8 mouse cellular contexts compared by ENCODE assay signal in genomic region chr7:83809060-83809459, GRCm38 (mm10). TPM values are rescaled to one million over a fixed set of nuclear protein-coding genes. Genes with fewer than 3 reads are reported as not detected.
A peak's percentile ranks its signal among the peaks of the same experiment; 100 is the strongest.
DNase-seq lines count a peak whose midpoint lies in the region; ATAC-seq lines count a peak whose summit lies in the region.

No protein-coding gene starts in this region.

- no peak overlapping the region for H3K27ac ChIP-seq in neural tube, embryonic 15.5 days (replicated peaks)
- H3K27ac ChIP-seq in embryonic facial prominence, embryonic 10.5 days (replicated peaks): peak overlapping the region; percentile 93
- H3K27ac ChIP-seq in hindbrain, embryonic 16.5 days (ENCODE audit: low read depth, low read length): no peak overlapping the region

- no peak overlapping the region for H3K9ac ChIP-seq in neural tube, embryonic 15.5 days (replicated peaks)
- H3K9ac ChIP-seq in hindbrain, embryonic 16.5 days (ENCODE audit: low read depth, low read length): no peak overlapping the region

- no peaks in the 10 kb centered on the region for H3K9me3 ChIP-seq in neural tube, embryonic 15.5 days (replicated peaks)
- 0 out of 2 replicates have a peak, but pooled peaks cover 3% of the 10 kb centered on the region for H3K9me3 ChIP-seq in embryonic facial prominence, embryonic 10.5 days
- no peaks in the 10 kb centered on the region for H3K9me3 ChIP-seq in hindbrain, embryonic 16.5 days (ENCODE audit: control insufficient read depth, low read length)

- no peaks in the 10 kb centered on the region for H3K36me3 ChIP-seq in neural tube, embryonic 15.5 days
- no peaks in the 10 kb centered on the region for H3K36me3 ChIP-seq in embryonic facial prominence, embryonic 10.5 days (replicated peaks)
- H3K36me3 ChIP-seq in hindbrain, embryonic 16.5 days (ENCODE audit: control insufficient read depth, insufficient read depth, low read length): no peaks in the 10 kb centered on the region

- H3K27me3 ChIP-seq in neural tube, embryonic 15.5 days (replicated peaks): no peaks in the 10 kb centered on the region
- H3K27me3 ChIP-seq in embryonic facial prominence, embryonic 10.5 days (replicated peaks; ENCODE audit: low read depth, poor library complexity, severe bottlenecking): no peaks in the 10 kb centered on the region
- H3K27me3 ChIP-seq in hindbrain, embryonic 16.5 days (replicated peaks; ENCODE audit: control insufficient read depth, insufficient read depth, low read length): no peaks in the 10 kb centered on the region

- no peak overlapping the region for H3K4me2 ChIP-seq in neural tube, embryonic 15.5 days
- no peak overlapping the region for H3K4me2 ChIP-seq in hindbrain, embryonic 16.5 days (ENCODE audit: low read length)

- H3K4me3 ChIP-seq in neural tube, embryonic 15.5 days (replicated peaks): no peak overlapping the region
- no peak overlapping the region for H3K4me3 ChIP-seq in embryonic facial prominence, embryonic 10.5 days
- no peak overlapping the region for H3K4me3 ChIP-seq in hindbrain, embryonic 16.5 days (ENCODE audit: low read length)

- peak; percentile 15 for DNase-seq in neural tube, embryonic 10.5 days (ENCODE audit: extremely low spot score, low spot score)
- DNase-seq in embryonic facial prominence, embryonic 10.5 days (ENCODE audit: low spot score): no peak
- peak; percentile 83 to 84 for DNase-seq in layer of hippocampus, postnatal 36 days
- DNase-seq in retina, embryonic 14.5 days (ENCODE audit: low spot score): peak; percentile 27
- no peak for DNase-seq in c-Kit-positive CD71-positive TER-119-positive erythroid progenitor cells, embryonic 14.5 days (ENCODE audit: low spot score)
- no peak for DNase-seq in liver

- no peak for ATAC-seq in neural tube, embryonic 15.5 days (ENCODE audit: low FRiP score)
- ATAC-seq in hindbrain, embryonic 16.5 days: peak; percentile 85

- whole genome bisulfite sequencing in neural tube, embryonic 15.5 days: 35% methylated on average over 6 of the region's 6 CpGs
- WGBS in embryonic facial prominence, embryonic 10.5 days: 51% methylated on average over 6 of the region's 6 CpGs
- 28% methylated on average over 6 of the region's 6 CpGs for WGBS in hindbrain, embryonic 16.5 days

- peaks cover 19% of the 10 kb centered on the region for H3K4me1 ChIP-seq in neural tube, embryonic 15.5 days
- H3K4me1 ChIP-seq in embryonic facial prominence, embryonic 10.5 days: peaks cover 55% of the 10 kb centered on the region
- peaks cover 10% of the 10 kb centered on the region for H3K4me1 ChIP-seq in hindbrain, embryonic 16.5 days (ENCODE audit: control insufficient read depth, insufficient read depth, low read depth, low read length)

RNA-seq across cellular contexts. Expression of gene Cfap161, which starts 14.4 kb away (rescaled TPM):
- polyA plus RNA-seq in neural tube, embryonic 15.5 days (2015; fragmentation: Nextera tagmentation; extraction: Ambion mirVana): 0.67 and 1.6 TPM in 2 replicates
- polyA plus RNA-seq in embryonic facial prominence, embryonic 10.5 days (2016; fragmentation: Nextera tagmentation; extraction: Ambion mirVana): 0.15 TPM in 1 of 2 replicates, not detected in the other
- 1.8 and 2.0 TPM in 2 replicates for polyA plus RNA-seq in hindbrain, embryonic 16.5 days (2015; fragmentation: Nextera tagmentation; extraction: Ambion mirVana)
- 1 to 10 TPM; 1.7 TPM for total RNA-seq in layer of hippocampus, postnatal 36 days (2021)

Comparison
In these comparisons a context has a peak if more than half of its experiments do, and no peak if none do; other contexts are left out.
1. DNase-seq: peak in neural tube, embryonic 10.5 days (single experiment), layer of hippocampus, postnatal 36 days (2 of 2) and retina, embryonic 14.5 days (single experiment); none in embryonic facial prominence, embryonic 10.5 days (single experiment), c-Kit-positive CD71-positive TER-119-positive erythroid progenitor cells, embryonic 14.5 days (single experiment) and liver (single experiment).